Mouse (Mus musculus): Measurements from ENCODE around the gene Etfa.

DNA sequence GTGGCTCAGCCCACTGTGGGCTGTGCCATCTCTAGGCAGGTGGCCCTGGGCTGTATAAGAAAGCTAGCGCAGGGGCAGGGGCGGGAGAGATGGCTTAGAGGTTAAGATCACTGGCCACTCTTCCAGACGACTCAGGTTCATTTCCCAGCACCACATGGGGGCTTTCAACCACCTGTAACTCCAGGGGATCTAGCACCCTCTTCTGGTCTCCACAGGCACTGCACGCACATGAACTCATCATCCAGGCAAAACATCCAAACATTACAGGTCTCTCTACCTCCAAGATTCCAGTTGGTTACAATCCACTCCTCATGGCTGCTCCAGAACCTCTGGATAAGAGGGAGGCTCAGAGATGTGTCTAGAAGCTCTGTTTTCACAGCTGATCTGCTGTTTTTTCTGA is 13.7 kb upstream of the Etfa start:
- peak; percentile 72 for TF ChIP-seq CTCF (IDR thresholded peaks at IDR 0.05; ENCODE audit: low read depth)
- no peak for TF ChIP-seq EP300 (IDR thresholded peaks at IDR 0.05; ENCODE audit: low read depth)
